Mouse (Mus musculus) MN1 (cell line): ENCODE data around the gene Col8a2.
A peak's percentile ranks its signal among the peaks of the same experiment; 100 is the strongest.

Experiments
- DNase-seq: peaks from one replicate; pipeline ENCODE4 v3.0.0-alpha.2; 2016; ENCODE audit warnings: low spot score

Col8a2 gene

DNA sequence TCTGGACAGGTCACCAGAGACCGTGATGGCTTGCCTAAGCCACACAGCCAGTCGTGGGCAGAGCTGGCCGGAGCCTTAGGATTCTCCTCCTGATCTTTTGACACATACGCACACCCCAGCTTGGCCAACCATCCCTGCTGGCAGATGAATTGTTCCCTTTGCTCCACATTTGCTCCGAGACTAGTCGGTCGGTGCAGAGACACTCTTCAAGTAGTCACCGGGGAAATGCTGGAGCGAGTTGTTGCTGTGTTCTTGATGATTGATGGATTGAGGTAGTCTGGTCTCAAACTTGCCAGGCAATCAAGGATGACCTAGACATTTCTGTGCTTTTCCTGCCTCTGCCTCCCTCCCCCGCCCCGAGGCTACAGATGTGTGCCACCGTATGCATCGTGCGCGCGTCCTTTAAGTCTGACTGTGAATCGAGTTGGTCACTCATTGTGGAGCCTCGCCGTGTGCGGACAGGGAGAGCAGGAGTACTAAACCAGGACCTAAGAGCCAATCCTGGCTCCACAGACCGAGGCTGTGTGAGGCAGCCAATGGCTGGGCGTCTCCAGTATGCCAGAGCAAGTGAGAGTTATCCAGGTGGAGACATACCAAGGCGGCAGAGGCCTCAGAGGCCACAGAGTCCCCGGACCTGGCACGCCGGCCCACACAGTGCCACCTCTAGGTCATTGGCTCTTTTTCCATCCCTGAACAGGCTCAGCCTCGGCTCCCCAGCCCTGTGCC is 15.2 kb downstream of the Col8a2 start:
- DNase-seq, result no peak

- DNase-seq, result no peak
Observed at GRCm38 (mm10) chr4:126303877-126304276, 17.3 kb downstream of the Col8a2 start.

- DNase-seq, result no peak
Observed at GRCm38 (mm10) chr4:126305428-126305827, 18.8 kb downstream of the Col8a2 start.

DNA sequence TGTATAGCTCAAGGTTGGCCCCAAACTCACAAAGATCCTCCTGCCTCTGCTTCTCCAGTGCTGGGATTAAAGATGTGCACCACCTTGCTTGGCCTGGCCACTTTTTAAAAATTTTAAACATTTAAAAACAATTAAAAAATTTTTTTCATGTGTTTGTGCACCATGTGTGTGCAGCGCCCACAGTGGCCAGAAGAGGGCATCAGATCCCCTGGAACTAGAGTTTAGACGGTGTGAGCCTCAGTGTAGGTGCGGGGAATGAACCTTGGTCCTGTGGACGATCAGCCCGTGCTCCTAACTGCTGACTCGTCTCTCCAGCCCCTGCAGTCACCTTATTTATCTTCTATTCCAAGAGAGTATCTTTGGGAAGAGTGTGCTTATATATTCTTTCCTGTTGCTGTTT is 19.5 kb downstream of the Col8a2 start:
- no peak for DNase-seq

GRCm38 (mm10) chr4:126306827-126307226 is 20.2 kb downstream of the Col8a2 start:
- no peak for DNase-seq

DNA sequence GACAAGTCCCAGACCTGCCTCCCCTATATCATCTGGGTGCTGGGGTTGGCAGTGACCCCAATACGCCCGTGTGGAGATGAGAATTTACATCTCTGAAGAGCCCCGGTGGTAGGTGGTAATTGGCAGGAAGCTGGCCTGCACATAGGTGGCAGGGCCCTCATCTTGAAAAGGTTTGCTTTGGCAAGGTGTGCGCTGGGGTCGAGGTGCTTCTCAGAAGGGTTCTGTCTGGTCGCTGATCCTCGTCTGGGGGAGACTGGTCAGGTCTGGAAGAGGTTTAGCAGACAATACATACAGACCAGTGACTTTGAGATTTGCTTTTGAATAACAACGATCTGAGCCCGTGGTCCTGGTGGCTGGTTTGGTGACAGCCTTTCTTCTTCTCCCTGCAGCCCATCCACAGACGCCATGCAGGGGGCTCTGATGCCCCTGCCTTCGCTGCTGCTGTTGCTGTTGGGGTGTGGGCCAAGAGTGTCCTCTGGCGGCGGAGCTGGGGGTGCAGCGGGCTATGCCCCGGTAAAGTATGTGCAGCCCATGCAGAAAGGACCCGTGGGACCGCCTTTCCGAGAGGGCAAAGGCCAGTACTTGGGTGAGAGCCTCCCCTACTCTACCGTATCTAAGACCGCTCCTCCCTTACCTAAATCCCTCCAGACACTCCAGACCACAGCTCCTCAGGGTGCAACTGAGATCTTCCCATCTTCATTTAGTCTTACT is 22.8 kb downstream of the Col8a2 start:
- no peak for DNase-seq

DNA sequence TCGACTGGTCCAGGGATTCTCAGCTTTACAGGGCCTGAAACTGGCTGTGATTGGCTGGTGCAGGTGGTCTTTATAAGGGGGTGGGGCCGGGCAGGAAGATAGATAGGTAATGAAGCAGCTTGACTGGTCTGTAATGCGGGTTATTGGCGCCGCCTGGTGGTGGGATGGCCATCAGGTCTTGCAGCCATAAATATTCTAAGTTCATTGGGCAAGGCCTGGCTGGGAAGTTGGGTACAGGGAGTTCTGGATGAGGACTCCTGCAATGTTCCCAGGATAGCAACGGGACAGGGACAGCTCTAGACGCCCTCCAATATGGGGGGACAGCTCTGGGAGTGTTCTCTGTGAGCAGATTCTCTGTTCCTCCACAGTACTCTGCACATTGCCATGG is 23.3 kb downstream of the Col8a2 start:
- peak; percentile 79 for DNase-seq

DNA sequence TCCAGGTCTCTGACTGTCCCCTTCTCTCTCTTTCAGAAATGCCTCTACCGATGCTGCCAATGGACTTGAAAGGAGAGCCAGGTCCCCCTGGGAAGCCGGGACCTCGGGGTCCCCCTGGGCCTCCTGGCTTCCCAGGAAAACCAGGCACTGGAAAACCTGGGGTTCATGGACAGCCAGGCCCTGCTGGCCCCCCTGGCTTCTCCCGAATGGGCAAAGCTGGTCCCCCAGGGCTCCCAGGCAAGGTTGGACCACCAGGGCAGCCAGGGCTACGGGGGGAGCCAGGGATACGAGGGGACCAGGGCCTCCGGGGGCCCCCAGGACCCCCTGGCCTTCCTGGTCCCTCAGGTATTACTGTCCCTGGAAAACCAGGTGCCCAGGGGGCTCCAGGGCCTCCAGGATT is 23.8 kb downstream of the Col8a2 start:
- DNase-seq, result no peak

- DNase-seq, result no peak
Observed at GRCm38 (mm10) chr4:126311566-126312200, 25.1 kb downstream of the Col8a2 start.

GRCm38 (mm10) chr4:126313202-126313601 is 26.6 kb downstream of the Col8a2 start:
- DNase-seq, result no peak

- DNase-seq, result no peak
Observed at GRCm38 (mm10) chr4:126314393-126314792, 27.8 kb downstream of the Col8a2 start.

- DNase-seq, result peak; percentile 66
Observed at GRCm38 (mm10) chr4:126315931-126316330, 29.3 kb downstream of the Col8a2 start.

- DNase-seq, result no peak
Observed at GRCm38 (mm10) chr4:126316443-126317040, 29.9 kb downstream of the Col8a2 start.

- no peak for DNase-seq
Observed at GRCm38 (mm10) chr4:126319806-126320205, 33.2 kb downstream of the Col8a2 start.

DNA sequence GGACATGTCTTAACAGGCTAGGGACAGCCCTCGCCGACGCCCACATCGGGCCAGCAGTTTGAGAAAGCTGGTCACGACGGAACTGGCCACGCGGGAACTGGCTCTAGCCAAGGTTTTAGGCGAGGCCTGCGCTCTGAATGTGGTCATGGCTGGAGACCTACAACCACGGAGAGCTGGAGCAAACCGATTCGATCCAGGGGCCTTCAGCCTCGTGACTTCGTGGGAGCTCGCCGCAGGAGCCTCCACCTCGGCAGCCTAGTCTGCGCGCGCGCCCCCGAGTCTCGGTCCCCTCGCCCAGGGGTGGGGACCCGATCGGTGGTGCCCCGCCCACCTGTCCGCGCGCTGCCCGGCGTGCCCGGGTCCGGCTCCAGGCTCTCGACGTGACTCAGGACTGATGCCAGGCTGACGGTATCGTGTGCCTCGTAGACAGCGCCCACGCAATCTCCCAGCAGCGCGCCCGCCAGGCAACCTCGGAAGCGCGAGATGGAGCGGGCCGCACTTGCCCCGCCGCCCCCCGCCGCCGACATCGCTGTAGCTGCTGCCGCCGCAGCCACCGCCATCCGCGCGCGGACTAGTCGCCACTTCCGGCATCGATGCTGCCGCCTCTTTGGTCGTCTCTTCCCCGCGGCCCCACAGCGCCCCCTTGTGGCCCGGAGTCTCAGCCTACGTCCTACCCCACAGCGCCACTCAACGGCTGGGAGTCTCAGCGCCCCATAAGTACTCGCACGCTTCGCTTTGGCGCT is 34.7 kb downstream of the Col8a2 start, which contains the start of gene Adprhl2:
Gene Adprhl2, minus strand, starts transcription at position 593 of the 743 bp plus-strand sequence.
- peak; percentile 96 for DNase-seq

- DNase-seq, result no peak
Observed at GRCm38 (mm10) chr4:126321854-126322511, 35.4 kb downstream of the Col8a2 start.

GRCm38 (mm10) chr4:126322646-126323045 is 36.1 kb downstream of the Col8a2 start:
- DNase-seq, result no peak

GRCm38 (mm10) chr4:126324861-126325260 is 38.3 kb downstream of the Col8a2 start:
- DNase-seq, result no peak

DNA sequence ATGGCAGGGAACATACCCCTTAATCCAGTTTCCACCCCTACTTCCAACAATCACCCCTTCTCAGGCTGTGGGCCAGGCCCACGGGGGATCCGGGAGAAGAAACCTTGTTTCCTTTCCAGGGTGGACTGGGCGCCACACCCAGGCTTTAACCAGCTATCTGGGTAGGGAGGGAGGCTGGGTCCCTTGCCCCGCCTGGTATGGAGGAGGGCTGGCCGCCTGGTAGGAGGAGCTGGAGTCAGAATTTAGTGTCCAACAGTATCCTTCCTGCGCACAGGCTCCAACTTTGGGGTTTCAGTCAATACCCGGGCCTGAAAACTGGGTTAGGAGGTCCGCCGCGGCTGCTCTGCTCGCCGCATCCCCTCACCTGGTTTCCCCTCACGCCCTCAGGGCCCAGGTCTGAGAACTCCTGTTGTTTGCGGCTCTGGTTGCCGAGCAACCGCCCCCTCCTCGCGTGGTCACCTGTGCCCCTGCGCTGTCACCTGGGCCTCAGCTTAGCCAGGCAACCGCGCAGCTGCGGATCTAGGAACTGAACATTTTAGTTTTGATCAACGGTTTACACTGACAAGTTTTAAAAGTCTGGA is 38.8 kb downstream of the Col8a2 start, which contains the start of gene Tekt2:
Gene Tekt2, minus strand, starts transcription at position 408 of the 581 bp plus-strand sequence.
- DNase-seq, result no peak

- no peak for DNase-seq
Observed at GRCm38 (mm10) chr4:126326036-126326435, 39.4 kb downstream of the Col8a2 start.

- DNase-seq, result no peak
Observed at GRCm38 (mm10) chr4:126330295-126330694, 43.7 kb downstream of the Col8a2 start.
